Mouse (Mus musculus): ENCODE data around the gene Ptma. TPM values are rescaled to one million over a fixed set of nuclear protein-coding genes. Genes with fewer than 3 reads are reported as not detected.
"Not testable (repeated sequence)": the region's sequence is repeated elsewhere in the genome, so short reads cannot be mapped to it uniquely, and the experiment has no call there.

Ptma gene
- polyA plus RNA-seq, 1 experiment from 2014 or later = 1,651 TPM

DNA sequence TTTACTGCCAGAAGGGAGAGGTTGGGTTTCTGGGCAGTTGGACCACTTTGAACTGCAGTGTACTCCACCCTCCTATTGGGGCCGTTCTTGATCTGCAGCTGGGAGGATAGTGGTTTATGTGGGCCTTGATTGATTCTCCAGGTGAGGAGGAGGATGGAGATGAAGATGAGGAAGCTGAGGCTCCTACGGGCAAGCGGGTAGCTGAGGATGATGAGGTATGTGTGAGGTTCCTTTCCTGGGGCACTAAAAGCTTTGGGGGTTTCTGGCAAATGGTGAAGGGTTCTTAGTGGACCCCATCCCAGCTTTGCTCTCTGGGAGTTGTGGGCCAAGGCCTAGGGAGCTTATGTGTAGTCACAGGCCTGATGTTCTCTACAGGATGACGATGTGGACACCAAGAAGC is 3.1 kb downstream of the Ptma start:
- Histone ChIP-seq H3K27me3 (ENCODE audit: control insufficient read depth, insufficient read depth, low read length) (no peaks in the 10 kb centered on the region), H3K36me3 (ENCODE audit: control insufficient read depth, insufficient read depth, low read length) (peaks cover 12% of the 10 kb centered on the region; the same call in 1 of the 2 replicates), H3K9ac (replicated peaks; ENCODE audit: low read depth, low read length) (0 out of 2 replicates have a peak overlapping the region, but pooled peaks have one; percentile 99), H3K27ac (ENCODE audit: low read depth, low read length) (no peak overlapping the region), H3K9me3 (ENCODE audit: control insufficient read depth, low read length) (no peaks in the 10 kb centered on the region), H3K4me1 (ENCODE audit: control insufficient read depth, insufficient read depth, low read length) (peaks cover 28% of the 10 kb centered on the region; the same call in 1 of the 2 replicates), H3K4me2 (ENCODE audit: low read depth, low read length) (peak overlapping the region; percentile 92), H3K4me3 (ENCODE audit: low read depth, low read length) (peak overlapping the region; percentile 100)
- WGBS = 41% methylated on average over 4 of the region's 4 CpGs
- no peak for ATAC-seq (ENCODE audit: low read depth)

DNA sequence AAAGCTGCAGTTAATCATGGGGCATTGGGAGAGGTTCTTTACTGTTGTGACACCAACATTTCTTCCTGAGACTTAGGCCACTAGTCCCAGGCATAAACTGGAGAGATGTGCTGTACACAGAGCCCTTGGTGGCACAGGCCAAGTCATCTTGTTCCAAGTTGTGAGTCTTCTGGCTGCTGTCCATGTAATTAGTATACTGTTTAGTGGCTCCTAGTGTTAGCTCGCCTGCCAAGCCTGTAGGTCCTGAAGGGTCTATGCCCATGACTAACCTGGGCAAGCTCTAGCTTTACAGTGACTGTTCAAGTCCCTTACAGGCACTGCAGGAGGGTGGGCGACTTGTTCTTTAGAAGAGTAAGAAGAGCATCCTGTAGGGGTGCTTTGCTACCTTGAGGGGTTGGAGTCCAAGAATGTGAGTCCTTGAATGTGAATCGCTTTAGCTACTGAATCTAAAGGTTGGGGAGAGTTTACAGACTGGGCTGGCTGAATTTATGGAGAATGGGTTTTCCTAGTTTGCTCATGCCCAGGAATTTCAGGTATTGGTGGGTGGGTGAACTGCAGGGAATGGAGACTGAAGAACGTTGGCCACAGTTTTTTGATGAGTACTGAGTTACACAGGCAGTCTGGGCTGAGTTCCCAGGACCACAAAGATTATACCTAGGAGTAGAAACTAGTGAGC is 4.5 kb downstream of the Ptma start:
- Histone ChIP-seq H3K4me1 (ENCODE audit: control insufficient read depth, insufficient read depth, low read length) (peaks cover 24% of the 10 kb centered on the region; the same call in 1 of the 2 replicates), H3K4me2 (ENCODE audit: low read depth, low read length) (no peak overlapping the region), H3K9ac (replicated peaks; ENCODE audit: low read depth, low read length) (no peak overlapping the region), H3K27ac (ENCODE audit: low read depth, low read length) (0 out of 2 replicates have a peak overlapping the region, but pooled peaks have one; percentile 25), H3K27me3 (ENCODE audit: control insufficient read depth, insufficient read depth, low read length) (no peaks in the 10 kb centered on the region), H3K9me3 (ENCODE audit: control insufficient read depth, low read length) (no peaks in the 10 kb centered on the region), H3K4me3 (ENCODE audit: low read depth, low read length) (no peak overlapping the region), H3K36me3 (ENCODE audit: control insufficient read depth, insufficient read depth, low read length) (peaks cover 12% of the 10 kb centered on the region; the same call in 1 of the 2 replicates)
- 21% methylated on average over 4 of the region's 4 CpGs for WGBS
- ATAC-seq (ENCODE audit: low read depth) = no peak

DNA sequence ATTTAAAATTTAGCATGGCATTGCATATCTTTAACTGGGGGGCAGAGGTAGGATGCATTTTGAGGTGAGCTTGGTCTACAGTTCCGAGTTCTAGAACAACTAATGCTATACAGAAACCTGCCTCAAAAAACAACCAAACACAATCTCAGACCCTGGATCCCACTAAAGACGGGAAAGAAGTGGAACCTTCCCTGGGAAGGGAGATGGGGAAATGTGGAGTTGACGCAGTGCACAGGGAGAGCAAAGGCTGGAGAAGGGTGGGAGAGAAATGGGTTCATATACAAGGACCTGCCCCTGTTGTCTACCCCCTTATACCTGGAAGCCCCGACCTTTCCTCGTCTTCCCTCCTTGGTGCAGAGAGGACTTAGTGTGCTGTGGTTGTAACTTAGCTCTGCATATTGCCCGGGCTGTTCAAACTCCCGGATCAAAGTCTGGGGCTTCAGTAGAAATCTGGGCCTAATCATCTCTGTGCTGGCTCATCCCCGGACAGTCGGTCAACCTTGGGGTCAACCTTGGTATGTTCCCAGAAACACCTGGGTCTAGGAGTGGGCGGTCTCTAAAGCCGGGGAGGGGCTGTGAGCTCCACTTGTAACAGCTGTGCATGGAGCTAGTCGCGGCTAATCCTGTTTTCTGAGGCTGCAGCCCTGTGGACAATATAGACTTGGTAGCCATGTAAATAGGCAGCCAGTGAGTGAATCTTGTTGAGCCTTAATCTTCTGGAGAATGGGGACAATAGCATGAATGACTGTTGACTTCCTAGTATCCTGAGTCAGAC is 5.2 kb downstream of the Ptma start:
- no peak overlapping the region for H3K4me3 ChIP-seq (ENCODE audit: low read depth, low read length)
- no peaks in the 10 kb centered on the region for H3K27me3 ChIP-seq (ENCODE audit: control insufficient read depth, insufficient read depth, low read length)
- ATAC-seq (ENCODE audit: low read depth) = peak; percentile 23; the same call in 1 of the 2 replicates
- peaks cover 12% of the 10 kb centered on the region; the same call in 1 of the 2 replicates for H3K36me3 ChIP-seq (ENCODE audit: control insufficient read depth, insufficient read depth, low read length)
- peak overlapping the region; percentile 25; the same call in 1 of the 2 replicates for H3K27ac ChIP-seq (ENCODE audit: low read depth, low read length)
- 0 out of 2 replicates have a peak overlapping the region, but pooled peaks have one; percentile 1 for H3K9ac ChIP-seq (replicated peaks; ENCODE audit: low read depth, low read length)
- WGBS = 8% methylated on average over 13 of the region's 13 CpGs
- peaks cover 24% of the 10 kb centered on the region; the same call in 1 of the 2 replicates for H3K4me1 ChIP-seq (ENCODE audit: control insufficient read depth, insufficient read depth, low read length)
- H3K4me2 ChIP-seq (ENCODE audit: low read depth, low read length) = peak overlapping the region; percentile 11; the same call in 1 of the 2 replicates
- H3K9me3 ChIP-seq (ENCODE audit: control insufficient read depth, low read length) = no peaks in the 10 kb centered on the region

DNA sequence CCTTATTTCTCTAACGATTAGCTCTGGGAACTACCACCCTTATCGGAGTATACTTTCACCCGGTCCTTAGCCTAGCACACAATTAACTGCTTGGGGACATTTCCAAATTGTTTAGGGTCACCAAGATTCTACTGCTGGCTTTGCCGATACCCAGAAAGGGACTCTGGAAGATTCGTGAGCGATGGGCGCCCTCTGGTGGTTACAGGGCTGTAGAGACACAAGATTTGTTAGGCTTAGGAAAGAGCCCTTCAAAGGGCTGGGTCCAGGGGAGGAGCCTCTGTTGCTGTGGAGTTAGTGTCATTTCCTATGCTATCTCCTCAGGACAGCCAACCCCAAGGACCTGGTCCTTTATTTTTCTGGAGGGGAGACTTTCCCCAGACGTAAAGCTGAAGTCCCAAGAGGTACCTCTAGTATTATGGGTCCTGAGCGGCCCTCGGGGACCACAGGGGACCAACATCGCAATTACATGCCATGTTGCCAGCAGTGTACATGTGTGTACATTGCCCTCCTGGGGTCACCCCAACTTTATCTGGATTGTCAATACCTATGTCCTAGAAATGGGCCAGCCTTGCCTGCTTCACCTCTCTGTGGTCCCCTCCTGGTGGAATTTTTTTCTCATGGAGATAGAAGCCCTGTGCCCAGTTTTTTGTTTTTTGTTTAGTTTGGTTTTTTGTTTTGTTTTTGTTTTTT is 6.0 kb downstream of the Ptma start:
- no peaks in the 10 kb centered on the region for H3K9me3 ChIP-seq (ENCODE audit: control insufficient read depth, low read length)
- peak; percentile 60 for ATAC-seq (ENCODE audit: low read depth)
- H3K4me1 ChIP-seq (ENCODE audit: control insufficient read depth, insufficient read depth, low read length) = peaks cover 24% of the 10 kb centered on the region; the same call in 1 of the 2 replicates
- peak overlapping the region; percentile 48; the same call in 1 of the 2 replicates for H3K27ac ChIP-seq (ENCODE audit: low read depth, low read length)
- no peak overlapping the region for H3K9ac ChIP-seq (replicated peaks; ENCODE audit: low read depth, low read length)
- no peaks in the 10 kb centered on the region for H3K27me3 ChIP-seq (ENCODE audit: control insufficient read depth, insufficient read depth, low read length)
- H3K36me3 ChIP-seq (ENCODE audit: control insufficient read depth, insufficient read depth, low read length) = peaks cover 12% of the 10 kb centered on the region; the same call in 1 of the 2 replicates
- H3K4me3 ChIP-seq (ENCODE audit: low read depth, low read length) = no peak overlapping the region
- WGBS = 18% methylated on average over 11 of the region's 11 CpGs
- H3K4me2 ChIP-seq (ENCODE audit: low read depth, low read length) = peak overlapping the region; percentile 11; the same call in 1 of the 2 replicates

DNA sequence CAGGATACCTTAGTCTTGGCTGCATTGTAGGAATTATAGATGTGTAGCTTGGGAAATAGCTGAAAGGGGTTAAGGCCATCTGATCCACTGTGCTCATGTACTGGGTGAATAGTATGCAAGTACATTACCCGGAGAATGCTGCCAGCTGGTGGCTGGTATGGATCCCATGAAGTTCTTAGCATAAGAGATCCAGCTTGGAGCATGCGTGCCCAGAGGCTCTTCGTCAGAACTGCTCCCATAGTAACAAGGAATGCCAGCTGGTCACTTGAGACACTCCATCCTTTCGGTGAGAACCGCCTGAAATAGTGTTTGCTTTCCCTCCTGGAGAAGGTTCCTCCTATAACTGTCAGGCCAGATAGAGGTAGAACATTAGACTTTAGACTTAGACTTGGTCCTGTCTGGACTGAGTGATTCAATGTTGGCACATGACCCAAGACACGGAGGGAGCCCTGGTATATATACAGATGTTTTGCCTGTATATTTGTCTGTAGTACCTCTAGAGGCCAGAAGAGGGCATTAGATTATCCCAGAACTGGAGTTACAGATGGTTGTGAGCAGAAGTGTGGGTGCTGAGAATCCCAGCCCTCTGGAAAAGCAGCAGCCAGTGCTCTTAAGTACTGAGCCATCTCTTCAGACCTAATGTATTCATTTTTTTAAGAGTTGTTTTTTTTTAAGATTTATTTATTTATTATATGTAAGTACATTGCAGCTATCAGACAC is 7.0 kb downstream of the Ptma start:
- no peak overlapping the region for H3K27ac ChIP-seq (ENCODE audit: low read depth, low read length)
- H3K9me3 ChIP-seq (ENCODE audit: control insufficient read depth, low read length) = no peaks in the 10 kb centered on the region
- H3K4me1 ChIP-seq (ENCODE audit: control insufficient read depth, insufficient read depth, low read length) = peaks cover 24% of the 10 kb centered on the region; the same call in 1 of the 2 replicates
- 74% methylated on average over 6 of the region's 6 CpGs for WGBS
- ATAC-seq (ENCODE audit: low read depth) = no peak
- no peaks in the 10 kb centered on the region for H3K27me3 ChIP-seq (ENCODE audit: control insufficient read depth, insufficient read depth, low read length)
- H3K9ac ChIP-seq (replicated peaks; ENCODE audit: low read depth, low read length) = no peak overlapping the region
- no peak overlapping the region for H3K4me3 ChIP-seq (ENCODE audit: low read depth, low read length)
- H3K36me3 ChIP-seq (ENCODE audit: control insufficient read depth, insufficient read depth, low read length) = peaks cover 12% of the 10 kb centered on the region; the same call in 1 of the 2 replicates
- no peak overlapping the region for H3K4me2 ChIP-seq (ENCODE audit: low read depth, low read length)

DNA sequence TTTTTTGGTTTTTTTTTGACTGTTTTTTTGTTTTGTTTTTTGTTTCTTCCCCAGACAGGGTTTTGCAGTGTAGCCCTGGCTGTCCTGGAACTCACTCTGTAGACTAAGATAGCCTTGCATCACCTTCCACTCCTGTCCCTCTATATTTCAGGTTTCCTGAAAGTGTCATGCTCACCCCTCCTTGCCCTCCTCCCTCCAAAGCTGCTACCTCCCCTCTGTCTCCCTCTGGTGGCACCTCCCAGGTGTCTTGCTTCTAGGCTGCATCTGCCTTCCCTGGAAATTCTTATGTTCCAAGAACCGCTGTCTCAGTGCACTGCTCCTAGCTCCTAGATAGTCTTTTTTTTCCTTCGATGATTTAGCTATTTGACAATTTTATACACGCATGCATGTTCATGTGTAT is 11.9 kb downstream of the Ptma start:
- peaks cover 9% of the 10 kb centered on the region; the same call in 1 of the 2 replicates for H3K36me3 ChIP-seq (ENCODE audit: control insufficient read depth, insufficient read depth, low read length)
- H3K27me3 ChIP-seq (ENCODE audit: control insufficient read depth, insufficient read depth, low read length) = no peaks in the 10 kb centered on the region
- H3K4me3 ChIP-seq (ENCODE audit: low read depth, low read length) = no peak overlapping the region
- H3K9me3 ChIP-seq (ENCODE audit: control insufficient read depth, low read length) = no peaks in the 10 kb centered on the region
- WGBS = 67% methylated on average over 3 of the region's 3 CpGs
- no peaks in the 10 kb centered on the region for H3K4me1 ChIP-seq (ENCODE audit: control insufficient read depth, insufficient read depth, low read length)
- H3K9ac ChIP-seq (replicated peaks; ENCODE audit: low read depth, low read length) = no peak overlapping the region
- no peak overlapping the region for H3K4me2 ChIP-seq (ENCODE audit: low read depth, low read length)
- no peak; the same call in 1 of the 2 replicates for ATAC-seq (ENCODE audit: low read depth)
- H3K27ac ChIP-seq (ENCODE audit: low read depth, low read length) = no peak overlapping the region

DNA sequence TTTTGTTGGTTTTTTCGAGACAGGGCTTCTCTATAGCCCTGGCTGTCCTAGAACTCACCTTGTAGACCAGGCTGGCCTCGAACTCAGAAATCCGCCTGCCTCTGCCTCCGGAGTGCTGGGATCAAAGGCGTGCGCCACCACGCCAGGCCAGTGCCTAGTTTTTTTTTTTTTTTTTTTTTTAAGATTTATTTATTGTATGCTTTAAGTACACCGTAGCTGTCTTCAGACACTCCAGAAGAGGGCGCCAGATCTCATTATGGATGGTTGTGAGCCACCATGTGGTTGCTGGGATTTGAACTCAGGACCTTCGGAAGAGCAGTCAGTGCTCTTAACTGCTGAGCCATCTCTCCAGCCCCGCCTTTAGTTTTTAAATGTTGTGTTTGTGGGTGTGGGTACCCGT is 13.1 kb downstream of the Ptma start:
- not testable (repeated sequence) for H3K9me3 ChIP-seq (ENCODE audit: control insufficient read depth, low read length); H3K4me3 ChIP-seq (ENCODE audit: low read depth, low read length); H3K27me3 ChIP-seq (ENCODE audit: control insufficient read depth, insufficient read depth, low read length); H3K4me1 ChIP-seq (ENCODE audit: control insufficient read depth, insufficient read depth, low read length); ATAC-seq (ENCODE audit: low read depth); H3K9ac ChIP-seq (replicated peaks; ENCODE audit: low read depth, low read length); H3K4me2 ChIP-seq (ENCODE audit: low read depth, low read length); H3K27ac ChIP-seq (ENCODE audit: low read depth, low read length)
- 89% methylated on average over 12 of the region's 12 CpGs for WGBS
- peaks cover 20% of the 10 kb centered on the region; the same call in 1 of the 2 replicates for H3K36me3 ChIP-seq (ENCODE audit: control insufficient read depth, insufficient read depth, low read length)

DNA sequence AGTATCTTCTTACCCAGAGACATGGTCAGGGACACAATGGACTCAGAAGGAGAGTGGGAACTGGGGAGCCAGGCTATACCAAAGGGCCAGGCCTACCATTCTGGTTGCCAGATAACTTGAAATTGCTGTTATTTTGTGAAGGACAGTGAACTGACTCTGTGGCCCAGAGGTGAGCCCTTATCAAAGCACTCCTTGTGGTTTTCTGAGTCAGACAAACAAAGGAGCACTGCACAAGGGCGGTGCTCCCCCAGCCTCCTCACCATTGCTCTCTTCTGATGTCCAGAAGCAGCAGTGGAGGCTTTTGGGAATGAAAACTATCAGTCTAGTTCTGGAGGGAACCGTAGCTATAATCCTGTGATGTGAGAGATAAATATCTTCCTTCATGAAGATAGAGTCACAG is 16.1 kb downstream of the Ptma start:
- Histone ChIP-seq H3K9ac (replicated peaks; ENCODE audit: low read depth, low read length) (no peak overlapping the region), H3K4me2 (ENCODE audit: low read depth, low read length) (no peak overlapping the region), H3K9me3 (ENCODE audit: control insufficient read depth, low read length) (no peaks in the 10 kb centered on the region), H3K27ac (ENCODE audit: low read depth, low read length) (no peak overlapping the region), H3K27me3 (ENCODE audit: control insufficient read depth, insufficient read depth, low read length) (no peaks in the 10 kb centered on the region), H3K36me3 (ENCODE audit: control insufficient read depth, insufficient read depth, low read length) (peaks cover 27% of the 10 kb centered on the region; the same call in 1 of the 2 replicates), H3K4me3 (ENCODE audit: low read depth, low read length) (no peak overlapping the region), H3K4me1 (ENCODE audit: control insufficient read depth, insufficient read depth, low read length) (no peaks in the 10 kb centered on the region)
- no peak for ATAC-seq (ENCODE audit: low read depth)
- 95% methylated on average over 2 of the region's 2 CpGs for WGBS
